Mouse (Mus musculus) embryonic facial prominence, embryonic 13.5 days (tissue): ENCODE measurements around the gene Thoc3. TPM values are rescaled to one million over a fixed set of nuclear protein-coding genes. Genes with fewer than 3 reads are reported as not detected.
A peak's percentile ranks its signal among the peaks of the same experiment; 100 is the strongest.
"Not testable (repeated sequence)": the region's sequence is repeated elsewhere in the genome, so short reads cannot be mapped to it uniquely, and the experiment has no call there.

Source experiments
- ATAC-seq: fragments of 200-750 bp; cut with Nextera tagmentation; 2 replicates; pipeline ENCODE4 v1.8.0; 2017; ENCODE audit warnings: low read depth; ENCODE audit not compliant: insufficient number of reproducible peaks, insufficient read depth, low FRiP score, low TSS enrichment
- H3K27ac ChIP-seq: fragments of 300-500 bp; sonication (generic); 2 replicates; pipeline ENCODE4 v1.5.1; 2015; ENCODE audit warnings: moderate library complexity, mild to moderate bottlenecking, inconsistent platforms
- H3K27me3 ChIP-seq: fragments of 300-500 bp; sonication (generic); 2 replicates; pipeline ENCODE4 v1.6.1; 2015; ENCODE audit warnings: mild to moderate bottlenecking, inconsistent platforms
- H3K36me3 ChIP-seq: fragments of 300-500 bp; sonication (generic); 2 replicates; pipeline ENCODE4 v1.6.1; 2015; ENCODE audit warnings: mild to moderate bottlenecking, inconsistent platforms
- H3K4me1 ChIP-seq: fragments of 300-500 bp; sonication (generic); 2 replicates; pipeline ENCODE4 v1.6.1; 2015; ENCODE audit warnings: inconsistent platforms
- H3K4me2 ChIP-seq: fragments of 300-500 bp; sonication (generic); 2 replicates; pipeline ENCODE4 v1.6.1; 2015; ENCODE audit warnings: moderate library complexity, mild to moderate bottlenecking, inconsistent platforms
- H3K4me3 ChIP-seq: fragments of 300-500 bp; sonication (generic); 2 replicates; pipeline ENCODE4 v1.5.1; 2015; ENCODE audit warnings: mild to moderate bottlenecking, inconsistent platforms
- H3K9ac ChIP-seq: fragments of 300-500 bp; sonication (generic); 2 replicates; pipeline ENCODE4 v1.6.1; 2015; ENCODE audit warnings: mild to moderate bottlenecking, inconsistent platforms
- H3K9me3 ChIP-seq: fragments of 300-500 bp; sonication (generic); 2 replicates; pipeline ENCODE4 v1.6.1; 2016; ENCODE audit warnings: inconsistent platforms
- WGBS: fragments of 180-500 bp; shearing (Covaris S2); methylation state at CpG from one replicate; pipeline ENCODE4 v1.1.7; 2015; ENCODE audit warnings: mixed read lengths; 5-methylcytosine and 5-hydroxymethylcytosine counted together
- polyA plus RNA-seq: library from polyadenylated mRNA; unstranded; fragments of >200 nt; fragmentation: Nextera tagmentation; extraction: Ambion mirVana; gene quantifications from 2 replicates; pipeline ENCODE4 v1.2.1, GENCODE M21; 2015

Thoc3 gene
- 132 and 152 TPM in 2 replicates for polyA plus RNA-seq

- Histone ChIP-seq H3K4me2 (peak within 1 kb of the TSS; percentile 86), H3K27me3 (no peaks in the 10 kb centered on the region), H3K27ac (peak within 1 kb of the TSS; percentile 57), H3K36me3 (peaks cover 42% of the 10 kb centered on the region), H3K4me1 (peaks cover 13% of the 10 kb centered on the region), H3K9me3 (peaks cover 15% of the 10 kb centered on the region), H3K4me3 (peak within 1 kb of the TSS; percentile 99), H3K9ac (peak within 1 kb of the TSS; percentile 93)
- WGBS: under 1% methylated on average over 67 of the region's 67 CpGs
- ATAC-seq: peak; percentile 90
These were observed at the start of gene Thoc3 for GRCm38 (mm10) chr13:54468098-54469011. Thoc3 (minus strand) TSS chr13:54468849.

- no peak overlapping the region for H3K27ac ChIP-seq
- ATAC-seq: no peak
- WGBS: 88% methylated on average over 1 of the region's 1 CpGs
- no peak overlapping the region for H3K9ac ChIP-seq
- no peaks in the 10 kb centered on the region for H3K9me3 ChIP-seq
- H3K36me3 ChIP-seq: no peaks in the 10 kb centered on the region
- H3K4me2 ChIP-seq: no peak overlapping the region
- H3K4me3 ChIP-seq: no peak overlapping the region
- H3K4me1 ChIP-seq: peaks cover 14% of the 10 kb centered on the region
- 0 out of 2 replicates have a peak, but pooled peaks cover 2% of the 10 kb centered on the region for H3K27me3 ChIP-seq
These were observed 37.3 kb upstream of the Thoc3 start for GRCm38 (mm10) chr13:54505920-54506319.

- 0 out of 2 replicates have a peak overlapping the region, but pooled peaks have one; percentile 81 for H3K27ac ChIP-seq
These were observed 36.1 kb upstream of the Thoc3 start for GRCm38 (mm10) chr13:54504611-54505260.

GRCm38 (mm10) chr13:54503604-54504521, 35.2 kb upstream of the Thoc3 start, which contains the start of gene Simc1:
Simc1 (plus strand) TSS chr13:54503779.
- ATAC-seq: peak; percentile 87
- H3K27ac ChIP-seq: peak within 1 kb of the TSS; percentile 81

More at GRCm38 (mm10) chr13:54504611-54505260, 36.1 kb upstream of the Thoc3 start:
- H3K27me3 ChIP-seq: 0 out of 2 replicates have a peak, but pooled peaks cover 2% of the 10 kb centered on the region
- no peaks in the 10 kb centered on the region for H3K9me3 ChIP-seq
- peak overlapping the region; percentile 90 for H3K9ac ChIP-seq
- peaks cover 14% of the 10 kb centered on the region for H3K4me1 ChIP-seq
- peak overlapping the region; percentile 73 for H3K4me2 ChIP-seq
- 20% methylated on average over 7 of the region's 7 CpGs for WGBS
- no peak for ATAC-seq
- peak overlapping the region; percentile 80 for H3K4me3 ChIP-seq
- no peaks in the 10 kb centered on the region for H3K36me3 ChIP-seq

GRCm38 (mm10) chr13:54503278-54503603, 34.6 kb upstream of the Thoc3 start:
- 1% methylated on average over 14 of the region's 14 CpGs for WGBS
- Histone ChIP-seq H3K36me3 (no peaks in the 10 kb centered on the region), H3K4me1 (peaks cover 14% of the 10 kb centered on the region), H3K27me3 (0 out of 2 replicates have a peak, but pooled peaks cover 2% of the 10 kb centered on the region), H3K4me2 (peak overlapping the region; percentile 73), H3K9ac (peak overlapping the region; percentile 90), H3K27ac (peak overlapping the region; percentile 81), H3K4me3 (peak overlapping the region; percentile 80), H3K9me3 (no peaks in the 10 kb centered on the region)
- peak; percentile 45; the same call in 1 of the 2 replicates for ATAC-seq

More at GRCm38 (mm10) chr13:54503604-54504521, 35.2 kb upstream of the Thoc3 start, which contains the start of gene Simc1:
- WGBS: under 1% methylated on average over 101 of the region's 105 CpGs
- H3K36me3 ChIP-seq: no peaks in the 10 kb centered on the region
- peaks cover 14% of the 10 kb centered on the region for H3K4me1 ChIP-seq
- H3K4me2 ChIP-seq: peak within 1 kb of the TSS; percentile 73
- H3K4me3 ChIP-seq: peak within 1 kb of the TSS; percentile 80
- H3K27me3 ChIP-seq: 0 out of 2 replicates have a peak, but pooled peaks cover 2% of the 10 kb centered on the region
- H3K9me3 ChIP-seq: no peaks in the 10 kb centered on the region
- peak within 1 kb of the TSS; percentile 90 for H3K9ac ChIP-seq

- WGBS: 58% methylated on average over 3 of the region's 3 CpGs
- no peaks in the 10 kb centered on the region for H3K36me3 ChIP-seq
- no peaks in the 10 kb centered on the region for H3K9me3 ChIP-seq
- peaks cover 14% of the 10 kb centered on the region for H3K4me1 ChIP-seq
- H3K4me2 ChIP-seq: no peak overlapping the region
- no peak overlapping the region for H3K4me3 ChIP-seq
- no peak overlapping the region for H3K27ac ChIP-seq
- 0 out of 2 replicates have a peak, but pooled peaks cover 2% of the 10 kb centered on the region for H3K27me3 ChIP-seq
- no peak overlapping the region for H3K9ac ChIP-seq
- ATAC-seq: no peak
These were observed 33.5 kb upstream of the Thoc3 start for GRCm38 (mm10) chr13:54501957-54502690.

GRCm38 (mm10) chr13:54501352-54501751, 32.7 kb upstream of the Thoc3 start:
- WGBS: 77% methylated on average over 2 of the region's 2 CpGs
- H3K36me3 ChIP-seq: no peaks in the 10 kb centered on the region
- no peak for ATAC-seq
- H3K9me3 ChIP-seq: no peaks in the 10 kb centered on the region
- peaks cover 14% of the 10 kb centered on the region for H3K4me1 ChIP-seq
- 0 out of 2 replicates have a peak, but pooled peaks cover 2% of the 10 kb centered on the region for H3K27me3 ChIP-seq
- no peak overlapping the region for H3K4me3 ChIP-seq
- H3K27ac ChIP-seq: no peak overlapping the region
- H3K4me2 ChIP-seq: no peak overlapping the region
- no peak overlapping the region for H3K9ac ChIP-seq

GRCm38 (mm10) chr13:54499551-54499950, 30.9 kb upstream of the Thoc3 start:
- H3K4me3 ChIP-seq, H3K27me3 ChIP-seq, ATAC-seq, H3K27ac ChIP-seq, H3K4me2 ChIP-seq, H3K9ac ChIP-seq, H3K9me3 ChIP-seq, H3K36me3 ChIP-seq: not testable (repeated sequence)
- 94% methylated on average over 7 of the region's 7 CpGs for WGBS
- peaks cover 16% of the 10 kb centered on the region for H3K4me1 ChIP-seq

- Histone ChIP-seq H3K27ac (no peak overlapping the region), H3K4me2 (no peak overlapping the region)
- 83% methylated on average over 6 of the region's 6 CpGs for WGBS
These were observed 22.7 kb upstream of the Thoc3 start for GRCm38 (mm10) chr13:54491381-54491780.

GRCm38 (mm10) chr13:54490411-54490810, 21.8 kb upstream of the Thoc3 start:
- ATAC-seq: no peak
- Histone ChIP-seq H3K36me3 (no peaks in the 10 kb centered on the region), H3K4me2 (no peak overlapping the region), H3K27me3 (no peaks in the 10 kb centered on the region), H3K4me1 (peaks cover 3% of the 10 kb centered on the region; the same call in 1 of the 2 replicates), H3K4me3 (no peak overlapping the region), H3K27ac (no peak overlapping the region), H3K9me3 (no peaks in the 10 kb centered on the region), H3K9ac (no peak overlapping the region)
- 76% methylated on average over 5 of the region's 5 CpGs for WGBS

More at GRCm38 (mm10) chr13:54491381-54491780, 22.7 kb upstream of the Thoc3 start:
- Histone ChIP-seq H3K36me3 (no peaks in the 10 kb centered on the region), H3K27me3 (no peaks in the 10 kb centered on the region), H3K9me3 (no peaks in the 10 kb centered on the region), H3K9ac (no peak overlapping the region), H3K4me1 (peaks cover 10% of the 10 kb centered on the region), H3K4me3 (no peak overlapping the region)
- ATAC-seq: no peak
